Mouse (Mus musculus): ENCODE results near the gene Ccdc12. TPM values are rescaled to one million over a fixed set of nuclear protein-coding genes. Genes with fewer than 3 reads are reported as not detected.

Ccdc12 gene
- total RNA-seq, 2 experiments from 2014 or later = 14.0 to 20.8 TPM

DNA sequence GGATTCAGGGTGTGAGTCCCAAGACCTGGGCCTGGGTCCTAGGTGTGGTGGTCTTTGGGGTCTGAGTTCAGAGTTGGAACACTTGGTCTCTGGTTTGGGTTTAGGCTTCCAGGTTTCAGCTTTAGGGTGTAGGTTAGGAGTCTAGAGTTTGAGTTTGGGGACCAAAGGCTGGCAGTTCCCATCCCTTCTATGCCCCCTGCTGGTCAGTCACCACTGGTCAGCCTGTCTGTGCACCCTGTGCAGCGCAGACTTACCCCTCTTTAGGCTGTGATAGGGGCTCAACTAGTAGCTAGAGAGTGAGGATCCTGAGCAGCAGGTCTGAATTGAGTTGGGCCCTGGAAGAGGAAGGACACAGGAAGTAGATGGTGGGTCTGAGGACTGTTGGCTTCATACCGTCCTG lies 103.0 kb downstream of the Ccdc12 start:
- 0 out of 2 replicates have a peak, but pooled peaks have one; percentile 57 for ATAC-seq (replicated peaks; ENCODE audit: low FRiP score, poor library complexity, severe bottlenecking)

DNA sequence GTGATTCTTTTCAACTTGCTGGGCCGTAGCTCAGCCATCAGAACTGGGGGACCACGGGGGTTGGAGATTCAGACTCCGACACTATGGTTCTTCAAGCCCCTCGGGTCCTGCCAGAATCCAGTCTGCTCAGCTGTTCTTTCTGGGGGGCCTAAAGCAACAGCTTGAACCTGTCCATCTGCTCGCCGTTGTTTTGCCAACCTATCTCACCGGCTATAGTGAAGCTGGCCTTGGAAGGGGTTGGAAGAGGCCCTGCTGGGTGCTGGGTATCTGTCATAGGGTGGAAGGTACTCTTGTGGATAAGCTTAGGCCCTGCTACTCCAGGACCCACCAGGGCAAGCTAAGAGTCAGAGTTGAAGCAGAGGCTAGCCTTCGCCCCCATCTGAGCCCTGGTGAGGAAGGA lies 104.6 kb downstream of the Ccdc12 start:
- no peak for ATAC-seq (replicated peaks; ENCODE audit: low FRiP score, poor library complexity, severe bottlenecking)

Other genes starting within 250 kb of the Ccdc12 start
- gene Ptpn23, start 248.3 kb upstream of the Ccdc12 start, total RNA-seq (2015; ENCODE audit: low replicate concordance) = 3.8 and 4.2 TPM in 2 replicates
- 0.60 and 1.1 TPM in 2 replicates for gene Ptpn23, start 248.3 kb upstream of the Ccdc12 start, total RNA-seq (2017; ENCODE audit: low replicate concordance)
- 6,400 and 7,048 TPM in 2 replicates for gene Ngp, start 236.8 kb upstream of the Ccdc12 start, total RNA-seq (2015; ENCODE audit: low replicate concordance)
- gene Ngp, start 236.8 kb upstream of the Ccdc12 start, total RNA-seq (2017; ENCODE audit: low replicate concordance) = 1,550 and 2,626 TPM in 2 replicates
- 4.8 and 18.4 TPM in 2 replicates for gene Klhl18, start 179.8 kb upstream of the Ccdc12 start, total RNA-seq (2015; ENCODE audit: low replicate concordance)
- gene Klhl18, start 179.8 kb upstream of the Ccdc12 start, total RNA-seq (2017; ENCODE audit: low replicate concordance) = 2.4 and 3.4 TPM in 2 replicates
- 0.84 TPM in 1 of 2 replicates, not detected in the other for gene Kif9, start 179.5 kb upstream of the Ccdc12 start, total RNA-seq (2015; ENCODE audit: low replicate concordance)
- 0.42 TPM in 1 of 2 replicates, not detected in the other for gene Kif9, start 179.5 kb upstream of the Ccdc12 start, total RNA-seq (2017; ENCODE audit: low replicate concordance)
- gene Setd2, start 123.9 kb upstream of the Ccdc12 start, total RNA-seq (2015; ENCODE audit: low replicate concordance) = 69.6 and 79.0 TPM in 2 replicates
- gene Setd2, start 123.9 kb upstream of the Ccdc12 start, total RNA-seq (2017; ENCODE audit: low replicate concordance) = 82.8 and 140 TPM in 2 replicates
- 2.3 and 2.9 TPM in 2 replicates for gene Nradd, start 32.1 kb upstream of the Ccdc12 start, total RNA-seq (2015; ENCODE audit: low replicate concordance)
- gene Nradd, start 32.1 kb upstream of the Ccdc12 start, total RNA-seq (2017; ENCODE audit: low replicate concordance) = 1.1 TPM in 1 of 2 replicates, not detected in the other
- gene Nbeal2, start 2.3 kb upstream of the Ccdc12 start, total RNA-seq (2015; ENCODE audit: low replicate concordance) = 6.9 and 15.6 TPM in 2 replicates
- gene Nbeal2, start 2.3 kb upstream of the Ccdc12 start, total RNA-seq (2017; ENCODE audit: low replicate concordance) = 12.0 and 12.4 TPM in 2 replicates
- gene Myl3, start 85.4 kb downstream of the Ccdc12 start, total RNA-seq (2015; ENCODE audit: low replicate concordance) = not detected in 2 replicates
- gene Myl3, start 85.4 kb downstream of the Ccdc12 start, total RNA-seq (2017; ENCODE audit: low replicate concordance) = not detected in 2 replicates
- gene Pth1r, start 90.6 kb downstream of the Ccdc12 start, total RNA-seq (2015; ENCODE audit: low replicate concordance) = not detected in 2 replicates
- gene Pth1r, start 90.6 kb downstream of the Ccdc12 start, total RNA-seq (2017; ENCODE audit: low replicate concordance) = not detected in 2 replicates
- not detected in 2 replicates for gene Prss42, start 141.7 kb downstream of the Ccdc12 start, total RNA-seq (2015; ENCODE audit: low replicate concordance)
- gene Prss42, start 141.7 kb downstream of the Ccdc12 start, total RNA-seq (2017; ENCODE audit: low replicate concordance) = not detected in 2 replicates
- gene Prss44, start 157.5 kb downstream of the Ccdc12 start, total RNA-seq (2015; ENCODE audit: low replicate concordance) = not detected in 2 replicates
- not detected in 2 replicates for gene Prss44, start 157.5 kb downstream of the Ccdc12 start, total RNA-seq (2017; ENCODE audit: low replicate concordance)
- gene Prss43, start 170.2 kb downstream of the Ccdc12 start, total RNA-seq (2015; ENCODE audit: low replicate concordance) = not detected in 2 replicates
- gene Prss43, start 170.2 kb downstream of the Ccdc12 start, total RNA-seq (2017; ENCODE audit: low replicate concordance) = not detected in 2 replicates
- not detected in 2 replicates for gene Prss45, start 178.1 kb downstream of the Ccdc12 start, total RNA-seq (2015; ENCODE audit: low replicate concordance)
- gene Prss45, start 178.1 kb downstream of the Ccdc12 start, total RNA-seq (2017; ENCODE audit: low replicate concordance) = not detected in 2 replicates
- gene Prss46, start 188.0 kb downstream of the Ccdc12 start, total RNA-seq (2015; ENCODE audit: low replicate concordance) = not detected in 2 replicates
- not detected in 2 replicates for gene Prss46, start 188.0 kb downstream of the Ccdc12 start, total RNA-seq (2017; ENCODE audit: low replicate concordance)
- gene Prss50, start 201.5 kb downstream of the Ccdc12 start, total RNA-seq (2015; ENCODE audit: low replicate concordance) = 7.7 TPM in 1 of 2 replicates, not detected in the other
- gene Prss50, start 201.5 kb downstream of the Ccdc12 start, total RNA-seq (2017; ENCODE audit: low replicate concordance) = not detected in 2 replicates
- 0.63 TPM in 1 of 2 replicates, not detected in the other for gene Als2cl, start 223.4 kb downstream of the Ccdc12 start, total RNA-seq (2015; ENCODE audit: low replicate concordance)
- not detected in 2 replicates for gene Als2cl, start 223.4 kb downstream of the Ccdc12 start, total RNA-seq (2017; ENCODE audit: low replicate concordance)
- gene Tmie, start 223.6 kb downstream of the Ccdc12 start, total RNA-seq (2015; ENCODE audit: low replicate concordance) = not detected in 2 replicates
- not detected in 2 replicates for gene Tmie, start 223.6 kb downstream of the Ccdc12 start, total RNA-seq (2017; ENCODE audit: low replicate concordance)